Mouse (Mus musculus) midbrain, embryonic 11.5 days (tissue): ENCODE measurements around the gene Cxcl17. TPM values are rescaled to one million over a fixed set of nuclear protein-coding genes. Genes with fewer than 3 reads are reported as not detected.

Experiments
- ATAC-seq: fragments of 200-750 bp; cut with Nextera tagmentation; 2 replicates; pipeline ENCODE4 v1.8.0; 2017; ENCODE audit warnings: moderate TSS enrichment, moderate library complexity; ENCODE audit not compliant: low FRiP score
- DNase-seq: peaks from one replicate; pipeline ENCODE4 v3.0.0; 2015; ENCODE audit warnings: low spot score; ENCODE audit errors: missing footprints
- H3K27ac ChIP-seq: fragments of 300-500 bp; sonication (generic); 2 replicates; pipeline ENCODE4 v1.5.1; 2014; ENCODE audit warnings: low read depth, low read length
- H3K27me3 ChIP-seq: fragments of 300-500 bp; sonication (generic); 2 replicates; pipeline ENCODE4 v1.6.1; 2014; ENCODE audit warnings: mild to moderate bottlenecking, low read length, moderate library complexity, mixed read lengths; ENCODE audit not compliant: control insufficient read depth, insufficient read depth
- H3K36me3 ChIP-seq: fragments of 300-500 bp; sonication (generic); 2 replicates; pipeline ENCODE4 v1.6.1; 2014; ENCODE audit warnings: mild to moderate bottlenecking, low read length, moderate library complexity, mixed read lengths; ENCODE audit not compliant: control insufficient read depth, insufficient read depth
- H3K4me1 ChIP-seq: fragments of 300-500 bp; sonication (generic); 2 replicates; pipeline ENCODE4 v1.6.1; 2014; ENCODE audit warnings: low read length; ENCODE audit not compliant: control insufficient read depth, insufficient read depth
- H3K4me2 ChIP-seq: fragments of 300-500 bp; sonication (generic); 2 replicates; pipeline ENCODE4 v1.6.1; 2014; ENCODE audit warnings: mild to moderate bottlenecking, moderate library complexity
- H3K4me3 ChIP-seq: fragments of 300-500 bp; sonication (generic); 2 replicates; pipeline ENCODE4 v1.5.1; 2014; ENCODE audit warnings: low read depth, low read length
- H3K9ac ChIP-seq: fragments of 300-500 bp; sonication (generic); 2 replicates; pipeline ENCODE4 v1.6.1; 2014; ENCODE audit warnings: low read length
- H3K9me3 ChIP-seq: fragments of 300-500 bp; sonication (generic); 2 replicates; pipeline ENCODE4 v1.6.1; 2016; ENCODE audit warnings: low read length; ENCODE audit not compliant: control insufficient read depth
- WGBS: fragments of 180-500 bp; shearing (Covaris S2); extraction: QIAGEN DNeasy Blood & Tissue Kit; methylation state at CpG from one replicate; pipeline ENCODE4 v1.1.7; 2014; 5-methylcytosine and 5-hydroxymethylcytosine counted together
- polyA plus RNA-seq: library from polyadenylated mRNA; unstranded; fragments of >200 nt; fragmentation: Nextera tagmentation; extraction: Ambion mirVana; gene quantifications from 2 replicates; pipeline ENCODE4 v1.2.1, GENCODE M21; 2014

The Cxcl17 gene
- polyA plus RNA-seq, 1 experiment from 2014 or later, result 0.18 TPM

GRCm38 (mm10) chr7:25381284-25381680, 31.4 kb downstream of the Cxcl17 start:
- no peak for ATAC-seq
- H3K4me3 ChIP-seq, result no peak overlapping the region
- H3K9me3 ChIP-seq, result no peaks in the 10 kb centered on the region
- no peak overlapping the region for H3K9ac ChIP-seq
- no peaks in the 10 kb centered on the region for H3K36me3 ChIP-seq
- H3K4me1 ChIP-seq, result peaks cover 7% of the 10 kb centered on the region; the same call in 1 of the 2 replicates
- peaks cover 8% of the 10 kb centered on the region; the same call in 1 of the 2 replicates for H3K27me3 ChIP-seq
- peak; percentile 70 for DNase-seq
- 48% methylated on average over 3 of the region's 3 CpGs for WGBS
- no peak overlapping the region for H3K27ac ChIP-seq
- H3K4me2 ChIP-seq, result no peak overlapping the region

GRCm38 (mm10) chr7:25380392-25381283, 32.0 kb downstream of the Cxcl17 start:
- 47% methylated on average over 18 of the region's 18 CpGs for WGBS
- Histone ChIP-seq H3K4me1 (peaks cover 7% of the 10 kb centered on the region; the same call in 1 of the 2 replicates), H3K9me3 (no peaks in the 10 kb centered on the region), H3K36me3 (no peaks in the 10 kb centered on the region), H3K4me3 (no peak overlapping the region), H3K27me3 (peaks cover 8% of the 10 kb centered on the region; the same call in 1 of the 2 replicates), H3K9ac (no peak overlapping the region), H3K27ac (no peak overlapping the region), H3K4me2 (peak overlapping the region; percentile 79)
- DNase-seq (peak; percentile 88), ATAC-seq (0 out of 2 replicates have a peak, but pooled peaks have one; percentile 10)

- ATAC-seq (peak; percentile 75), DNase-seq (peak; percentile 96)
- H3K4me1 ChIP-seq, result peaks cover 7% of the 10 kb centered on the region; the same call in 1 of the 2 replicates
- WGBS, result 1% methylated on average over 42 of the region's 42 CpGs
- H3K4me2 ChIP-seq, result peak overlapping the region; percentile 79
- H3K27me3 ChIP-seq, result peaks cover 8% of the 10 kb centered on the region; the same call in 1 of the 2 replicates
- peak overlapping the region; percentile 37 for H3K4me3 ChIP-seq
- no peak overlapping the region for H3K27ac ChIP-seq
- no peaks in the 10 kb centered on the region for H3K9me3 ChIP-seq
- peak overlapping the region; percentile 70 for H3K9ac ChIP-seq
- H3K36me3 ChIP-seq, result no peaks in the 10 kb centered on the region
Observed at GRCm38 (mm10) chr7:25379551-25380351, 32.9 kb downstream of the Cxcl17 start.

- peaks cover 7% of the 10 kb centered on the region; the same call in 1 of the 2 replicates for H3K4me1 ChIP-seq
- H3K9ac ChIP-seq, result no peak overlapping the region
- H3K4me3 ChIP-seq, result no peak overlapping the region
- peak; percentile 79 for DNase-seq
- no peaks in the 10 kb centered on the region for H3K36me3 ChIP-seq
- H3K27ac ChIP-seq, result no peak overlapping the region
- no peaks in the 10 kb centered on the region for H3K9me3 ChIP-seq
- H3K27me3 ChIP-seq, result peaks cover 8% of the 10 kb centered on the region; the same call in 1 of the 2 replicates
- WGBS, result 85% methylated on average over 13 of the region's 13 CpGs
- no peak for ATAC-seq
- H3K4me2 ChIP-seq, result no peak overlapping the region
Observed at GRCm38 (mm10) chr7:25378181-25379100, 34.2 kb downstream of the Cxcl17 start.

GRCm38 (mm10) chr7:25377100-25377700, 35.5 kb downstream of the Cxcl17 start:
- no peak for ATAC-seq
- H3K27ac ChIP-seq, result no peak overlapping the region
- WGBS, result 43% methylated on average over 8 of the region's 8 CpGs
- DNase-seq, result peak; percentile 83
- H3K4me3 ChIP-seq, result no peak overlapping the region
- H3K9me3 ChIP-seq, result no peaks in the 10 kb centered on the region
- H3K27me3 ChIP-seq, result peaks cover 8% of the 10 kb centered on the region; the same call in 1 of the 2 replicates
- H3K36me3 ChIP-seq, result no peaks in the 10 kb centered on the region
- H3K4me2 ChIP-seq, result no peak overlapping the region; the same call in 1 of the 2 replicates
- no peak overlapping the region for H3K9ac ChIP-seq
- H3K4me1 ChIP-seq, result peaks cover 7% of the 10 kb centered on the region; the same call in 1 of the 2 replicates

- Histone ChIP-seq H3K9ac (0 out of 2 replicates have a peak overlapping the region, but pooled peaks have one; percentile 6), H3K4me1 (peaks cover 7% of the 10 kb centered on the region; the same call in 1 of the 2 replicates), H3K27ac (no peak overlapping the region), H3K27me3 (peaks cover 8% of the 10 kb centered on the region; the same call in 1 of the 2 replicates), H3K36me3 (no peaks in the 10 kb centered on the region), H3K9me3 (no peaks in the 10 kb centered on the region), H3K4me2 (peak overlapping the region; percentile 29), H3K4me3 (peak overlapping the region; percentile 18; the same call in 1 of the 2 replicates)
- peak; percentile 58; the same call in 1 of the 2 replicates for ATAC-seq
- DNase-seq, result peak; percentile 92
- 5% methylated on average over 17 of the region's 17 CpGs for WGBS
Observed at GRCm38 (mm10) chr7:25376556-25376955, 36.1 kb downstream of the Cxcl17 start.

- Histone ChIP-seq H3K9me3 (no peaks in the 10 kb centered on the region), H3K36me3 (no peaks in the 10 kb centered on the region), H3K4me3 (no peak overlapping the region), H3K4me1 (no peaks in the 10 kb centered on the region), H3K27me3 (peaks cover 23% of the 10 kb centered on the region), H3K4me2 (no peak overlapping the region), H3K27ac (no peak overlapping the region), H3K9ac (no peak overlapping the region)
- 85% methylated on average over 5 of the region's 5 CpGs for WGBS
- ATAC-seq, result no peak
- DNase-seq, result no peak
Observed at GRCm38 (mm10) chr7:25372441-25372840, 40.2 kb downstream of the Cxcl17 start.
